10 mouse cellular contexts compared by ENCODE assay signal in the genomic region with DNA sequence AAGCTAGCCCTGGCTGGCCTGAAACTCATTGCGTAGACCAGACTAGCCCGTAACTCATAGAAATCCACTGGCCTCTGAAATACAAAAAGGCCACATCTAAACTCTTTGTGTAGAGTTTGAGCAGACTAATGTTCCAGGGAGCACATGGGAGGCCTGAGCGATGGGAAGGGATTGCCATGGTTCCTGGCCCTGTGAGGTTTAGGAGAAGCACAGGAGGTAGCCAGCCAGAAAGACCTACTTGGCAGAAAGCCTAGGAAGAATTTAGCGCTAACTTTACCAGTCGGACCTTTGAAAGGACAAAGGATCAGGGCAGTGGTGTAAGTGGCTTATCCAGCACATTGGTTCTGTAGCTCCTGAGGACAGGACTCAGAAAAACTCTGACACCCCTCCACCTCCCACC.
DNase-seq lines count a peak whose midpoint lies in the region; ATAC-seq and TF ChIP-seq lines count a peak whose summit lies in the region.
"Had no signal": no experiment of that assay in that cellular context is flagged by ENCODE, and none has a peak within 500 bp of the region (broad histone marks: within the 10 kb centered on the region; RNA-seq: fewer than 3 reads in every experiment).

No protein-coding gene starts in this region.

- 61% methylated on average over 5 of the region's 5 CpGs for WGBS in heart, embryonic 16.5 days
- 59% methylated on average over 5 of the region's 5 CpGs for WGBS in midbrain, embryonic 14.5 days
- WGBS in midbrain, embryonic 15.5 days, result 61% methylated on average over 5 of the region's 5 CpGs
- 46% methylated on average over 5 of the region's 5 CpGs for WGBS in liver, embryonic 13.5 days (ENCODE audit: insufficient replicate concordance)

- H3K4me3 ChIP-seq in heart, embryonic 16.5 days (ENCODE audit: low read length), result no peak overlapping the region
- no peak overlapping the region for H3K4me3 ChIP-seq in midbrain, embryonic 14.5 days (replicated peaks; ENCODE audit: low read depth, low read length)
- H3K4me3 ChIP-seq in midbrain, embryonic 15.5 days, result no peak overlapping the region
- H3K4me3 ChIP-seq in bone marrow macrophage, adult 2 months (ENCODE audit: insufficient read depth, low read length), result no peak overlapping the region
- no peak overlapping the region for H3K4me3 ChIP-seq in liver, embryonic 13.5 days (replicated peaks)

- no peaks in the 10 kb centered on the region; the same call in 1 of the 2 replicates for H3K9me3 ChIP-seq in heart, embryonic 16.5 days (replicated peaks; ENCODE audit: control insufficient read depth, low read length)
- no peaks in the 10 kb centered on the region for H3K9me3 ChIP-seq in midbrain, embryonic 14.5 days (ENCODE audit: control insufficient read depth, low read length)
- H3K9me3 ChIP-seq in midbrain, embryonic 15.5 days, result no peaks in the 10 kb centered on the region
- no peaks in the 10 kb centered on the region for H3K9me3 ChIP-seq in liver, embryonic 13.5 days (replicated peaks)

- H3K4me2 ChIP-seq in heart, embryonic 16.5 days (ENCODE audit: low read depth, low read length), result no peak overlapping the region
- H3K4me2 ChIP-seq in midbrain, embryonic 14.5 days (ENCODE audit: low read length), result no peak overlapping the region
- H3K4me2 ChIP-seq in midbrain, embryonic 15.5 days, result no peak overlapping the region
- peak overlapping the region; percentile 24; the same call in 1 of the 2 replicates for H3K4me2 ChIP-seq in liver, embryonic 13.5 days

- H3K36me3 ChIP-seq in heart, embryonic 16.5 days (ENCODE audit: control insufficient read depth, insufficient read depth), result no peaks in the 10 kb centered on the region
- H3K36me3 ChIP-seq in midbrain, embryonic 14.5 days (ENCODE audit: control insufficient read depth, insufficient read depth, low read length), result no peaks in the 10 kb centered on the region
- no peaks in the 10 kb centered on the region for H3K36me3 ChIP-seq in midbrain, embryonic 15.5 days (replicated peaks)
- H3K36me3 ChIP-seq in liver, embryonic 13.5 days, result no peaks in the 10 kb centered on the region

- no peak for TF ChIP-seq POLR2A in bone marrow macrophage, adult 2 months (IDR thresholded peaks at IDR 0.05; ENCODE audit: borderline replicate concordance, low read depth, low read length)

- H3K27ac ChIP-seq in heart, embryonic 16.5 days (ENCODE audit: low read length), result peak overlapping the region; percentile 68
- H3K27ac ChIP-seq in midbrain, embryonic 14.5 days (replicated peaks; ENCODE audit: low read depth, low read length), result no peak overlapping the region
- no peak overlapping the region for H3K27ac ChIP-seq in midbrain, embryonic 15.5 days
- peak overlapping the region; percentile 80 for H3K27ac ChIP-seq in bone marrow macrophage, adult 2 months (ENCODE audit: insufficient read depth, low read depth, low read length)
- 0 out of 2 replicates have a peak overlapping the region, but pooled peaks have one; percentile 34 for H3K27ac ChIP-seq in liver, embryonic 13.5 days

- no peak for TF ChIP-seq CTCF in bone marrow macrophage, adult 2 months (IDR thresholded peaks at IDR 0.05; ENCODE audit: low read depth, low read length)

- no peak overlapping the region for H3K9ac ChIP-seq in heart, embryonic 16.5 days (ENCODE audit: low read length)
- no peak overlapping the region for H3K9ac ChIP-seq in midbrain, embryonic 14.5 days (replicated peaks; ENCODE audit: low read length)
- no peak overlapping the region for H3K9ac ChIP-seq in midbrain, embryonic 15.5 days
- no peak overlapping the region for H3K9ac ChIP-seq in liver, embryonic 13.5 days

- no peak for DNase-seq in heart, adult 9 months (ENCODE audit: low spot score in 2 of 2)
- peak; percentile 18 for DNase-seq in midbrain, embryonic 14.5 days
- DNase-seq in liver, embryonic 13.5 days, result no peak
- DNase-seq in right cerebral cortex, postnatal 25 days, result no peak
- DNase-seq: embryo, embryonic 11 days; gastrocnemius, postnatal 25 days had no signal

- ATAC-seq in heart, embryonic 16.5 days (replicated peaks; ENCODE audit: extremely low read depth, insufficient read depth, low FRiP score), result no peak
- no peak for ATAC-seq in midbrain, embryonic 14.5 days (ENCODE audit: low FRiP score, low TSS enrichment)
- no peak for ATAC-seq in midbrain, embryonic 15.5 days (replicated peaks)
- no peak for ATAC-seq in liver, embryonic 13.5 days (ENCODE audit: low read depth)
- ATAC-seq: intestine, embryonic 16.5 days had no signal

- H3K4me1 ChIP-seq in heart, embryonic 16.5 days (ENCODE audit: control insufficient read depth, insufficient read depth, low read length), result peaks cover 10% of the 10 kb centered on the region
- H3K4me1 ChIP-seq in midbrain, embryonic 14.5 days (ENCODE audit: control insufficient read depth, insufficient read depth, low read length), result no peaks in the 10 kb centered on the region
- H3K4me1 ChIP-seq in midbrain, embryonic 15.5 days, result no peaks in the 10 kb centered on the region
- H3K4me1 ChIP-seq in bone marrow macrophage, adult 2 months (ENCODE audit: control insufficient read depth, insufficient read depth, low read length), result peaks cover 23% of the 10 kb centered on the region
- H3K4me1 ChIP-seq in liver, embryonic 13.5 days (replicated peaks), result peaks cover 9% of the 10 kb centered on the region; the same call in 1 of the 2 replicates

- H3K27me3 ChIP-seq in heart, embryonic 16.5 days (ENCODE audit: control insufficient read depth, insufficient read depth, low read length), result no peaks in the 10 kb centered on the region; the same call in 1 of the 2 replicates
- no peaks in the 10 kb centered on the region for H3K27me3 ChIP-seq in midbrain, embryonic 14.5 days (ENCODE audit: control insufficient read depth, insufficient read depth, low read length)
- H3K27me3 ChIP-seq in midbrain, embryonic 15.5 days (replicated peaks), result no peaks in the 10 kb centered on the region
- H3K27me3 ChIP-seq in liver, embryonic 13.5 days, result no peaks in the 10 kb centered on the region

Comparison
In these comparisons a context has a peak if more than half of its experiments do, and no peak if none do; other contexts are left out.
1. H3K27ac ChIP-seq: peak in heart, embryonic 16.5 days (single experiment), bone marrow macrophage, adult 2 months (single experiment) and liver, embryonic 13.5 days (single experiment); none in midbrain, embryonic 14.5 days (single experiment) and midbrain, embryonic 15.5 days (single experiment).